Mouse (Mus musculus) midbrain, embryonic 15.5 days (tissue): ENCODE results near the gene Cacna2d3. TPM values are rescaled to one million over a fixed set of nuclear protein-coding genes. Genes with fewer than 3 reads are reported as not detected.

Experiments
- ATAC-seq: fragments of 200-750 bp; cut with Nextera tagmentation; replicated peaks from 2 replicates; pipeline ENCODE4 v1.8.0; 2017; ENCODE audit warnings: moderate TSS enrichment
- H3K27ac ChIP-seq: fragments of 300-500 bp; sonication (generic); 2 replicates; pipeline ENCODE4 v1.5.1; 2015; ENCODE audit warnings: mild to moderate bottlenecking, inconsistent platforms
- H3K27me3 ChIP-seq: fragments of 300-500 bp; sonication (generic); replicated peaks from 2 replicates; pipeline ENCODE4 v1.6.1; 2015; ENCODE audit warnings: inconsistent platforms
- H3K36me3 ChIP-seq: fragments of 300-500 bp; sonication (generic); replicated peaks from 2 replicates; pipeline ENCODE4 v1.6.1; 2015; ENCODE audit warnings: inconsistent platforms
- H3K4me1 ChIP-seq: fragments of 300-500 bp; sonication (generic); 2 replicates; pipeline ENCODE4 v1.6.1; 2015; ENCODE audit warnings: inconsistent platforms
- H3K4me2 ChIP-seq: fragments of 300-500 bp; sonication (generic); 2 replicates; pipeline ENCODE4 v1.6.1; 2015; ENCODE audit warnings: inconsistent platforms, mild to moderate bottlenecking, moderate library complexity
- H3K4me3 ChIP-seq: fragments of 300-500 bp; sonication (generic); 2 replicates; pipeline ENCODE4 v1.5.1; 2015; ENCODE audit warnings: mild to moderate bottlenecking, inconsistent platforms
- H3K9ac ChIP-seq: fragments of 300-500 bp; sonication (generic); 2 replicates; pipeline ENCODE4 v1.6.1; 2015; ENCODE audit warnings: mild to moderate bottlenecking, inconsistent platforms
- H3K9me3 ChIP-seq: fragments of 300-500 bp; sonication (generic); 2 replicates; pipeline ENCODE4 v1.6.1; 2016; ENCODE audit warnings: inconsistent platforms
- WGBS: fragments of 180-500 bp; shearing (Covaris S2); methylation state at CpG from one replicate; pipeline ENCODE4 v1.1.7; 2015; ENCODE audit warnings: mixed read lengths; 5-methylcytosine and 5-hydroxymethylcytosine counted together
- polyA plus RNA-seq: library from polyadenylated mRNA; unstranded; fragments of >200 nt; fragmentation: Nextera tagmentation; extraction: Ambion mirVana; gene quantifications from 2 replicates; pipeline ENCODE4 v1.2.1, GENCODE M21; 2015

Cacna2d3 gene
- polyA plus RNA-seq, 1 experiment from 2014 or later, result 41.9 TPM

GRCm38 (mm10) chr14:28861142-28861541 lies 860.5 kb downstream of the Cacna2d3 start:
- no peaks in the 10 kb centered on the region for H3K36me3 ChIP-seq
- no peak overlapping the region for H3K4me3 ChIP-seq
- no peaks in the 10 kb centered on the region for H3K4me1 ChIP-seq
- no peak overlapping the region for H3K4me2 ChIP-seq
- 72% methylated on average over 2 of the region's 2 CpGs for WGBS
- no peaks in the 10 kb centered on the region for H3K27me3 ChIP-seq
- H3K27ac ChIP-seq, result no peak overlapping the region
- H3K9ac ChIP-seq, result no peak overlapping the region
- no peak for ATAC-seq
- H3K9me3 ChIP-seq, result 0 out of 2 replicates have a peak, but pooled peaks cover 3% of the 10 kb centered on the region

Other genes starting within 250 kb of the Cacna2d3 start
- 360 and 386 TPM in 2 replicates for gene Selenok, start 246.4 kb upstream of the Cacna2d3 start, polyA plus RNA-seq